Mouse (Mus musculus) limb, embryonic 14.5 days (tissue): ENCODE data around the gene Slc18a3. TPM values are rescaled to one million over a fixed set of nuclear protein-coding genes. Genes with fewer than 3 reads are reported as not detected.

Experiments
- ATAC-seq: fragments of 200-750 bp; cut with Nextera tagmentation; 2 replicates; pipeline ENCODE4 v1.8.0; 2017; ENCODE audit warnings: low read depth, moderate number of reproducible peaks, moderate TSS enrichment; ENCODE audit not compliant: low FRiP score
- DNase-seq: peaks from one replicate; pipeline ENCODE4 v3.0.0-alpha.2; 2015; ENCODE audit warnings: low spot score
- H3K27ac ChIP-seq: fragments of 300-500 bp; sonication (generic); replicated peaks from 2 replicates; pipeline ENCODE4 v1.5.1; 2014; ENCODE audit warnings: low read depth, mild to moderate bottlenecking, low read length, moderate library complexity, mixed read lengths
- H3K27me3 ChIP-seq: fragments of 300-500 bp; sonication (generic); 2 replicates; pipeline ENCODE4 v1.6.1; 2014; ENCODE audit warnings: low read length, mixed read lengths; ENCODE audit not compliant: control insufficient read depth, insufficient read depth
- H3K36me3 ChIP-seq: fragments of 300-500 bp; sonication (generic); 2 replicates; pipeline ENCODE4 v1.6.1; 2014; ENCODE audit warnings: mild to moderate bottlenecking, low read length, moderate library complexity, mixed read lengths; ENCODE audit not compliant: control insufficient read depth, insufficient read depth
- H3K4me1 ChIP-seq: fragments of 300-500 bp; sonication (generic); 2 replicates; pipeline ENCODE4 v1.6.1; 2014; ENCODE audit warnings: antibody characterized with exemption, low read length, mixed read lengths; ENCODE audit not compliant: control insufficient read depth, insufficient read depth
- H3K4me2 ChIP-seq: fragments of 300-500 bp; sonication (generic); replicated peaks from 2 replicates; pipeline ENCODE4 v1.6.1; 2014; ENCODE audit warnings: low read depth, mild to moderate bottlenecking, low read length, moderate library complexity; ENCODE audit not compliant: severe bottlenecking
- H3K4me3 ChIP-seq: fragments of 300-500 bp; sonication (generic); replicated peaks from 2 replicates; pipeline ENCODE4 v1.5.1; 2014; ENCODE audit warnings: low read length
- H3K9ac ChIP-seq: fragments of 300-500 bp; sonication (generic); 2 replicates; pipeline ENCODE4 v1.6.1; 2014; ENCODE audit warnings: mild to moderate bottlenecking, low read depth, low read length, moderate library complexity; ENCODE audit not compliant: severe bottlenecking
- H3K9me3 ChIP-seq: fragments of 300-500 bp; sonication (generic); 2 replicates; pipeline ENCODE4 v1.6.1; 2016; ENCODE audit warnings: low read length; ENCODE audit not compliant: control insufficient read depth
- POLR2A ChIP-seq: fragments of 200-500 bp; IDR thresholded peaks from 2 replicates; pipeline ENCODE4 v1.8.0; 2012; ENCODE audit warnings: inconsistent platforms, mild to moderate bottlenecking, moderate library complexity, borderline replicate concordance; ENCODE audit not compliant: insufficient read depth, insufficient read length; ENCODE audit errors: extremely low read depth
- WGBS: fragments of 180-500 bp; shearing (Covaris S2); extraction: QIAGEN DNeasy Blood & Tissue Kit; methylation state at CpG from one replicate; pipeline ENCODE4 v1.1.7; 2014; 5-methylcytosine and 5-hydroxymethylcytosine counted together
- polyA plus RNA-seq, 2 experiments: library from polyadenylated mRNA; depleted of rRNA in 1 of 2; stranded (reverse) in 1 of 2; unstranded in 1 of 2; fragments of >200 nt; fragmentation: Nextera tagmentation in 1 of 2; extraction: Ambion mirVana in 1 of 2; gene quantifications; 2 replicates each; pipeline versions ENCODE4 v1.2.1 to v1.2.3; 2012 to 2014

Gene Slc18a3
- polyA plus RNA-seq, 2 experiments = 0.14 TPM; not detected in 1

- H3K4me1 ChIP-seq = no peaks in the 10 kb centered on the region
- no peaks in the 10 kb centered on the region for H3K9me3 ChIP-seq
- DNase-seq = no peak
- no peaks in the 10 kb centered on the region for H3K27me3 ChIP-seq
- 88% methylated on average over 7 of the region's 7 CpGs for WGBS
- no peak overlapping the region for H3K9ac ChIP-seq
- H3K36me3 ChIP-seq = no peaks in the 10 kb centered on the region
- H3K27ac ChIP-seq = no peak overlapping the region
- ATAC-seq = no peak
- no peak overlapping the region for H3K4me2 ChIP-seq
- H3K4me3 ChIP-seq = no peak overlapping the region
- TF ChIP-seq POLR2A = no peak
These were observed 40.7 kb downstream of the Slc18a3 start for GRCm38 (mm10) chr14:32423946-32424345.

- no peak for ATAC-seq
- H3K4me1 ChIP-seq = no peaks in the 10 kb centered on the region
- H3K27ac ChIP-seq = no peak overlapping the region
- no peaks in the 10 kb centered on the region for H3K9me3 ChIP-seq
- no peaks in the 10 kb centered on the region for H3K27me3 ChIP-seq
- no peak for DNase-seq
- no peak overlapping the region for H3K4me3 ChIP-seq
- no peaks in the 10 kb centered on the region for H3K36me3 ChIP-seq
- TF ChIP-seq POLR2A = no peak
- no peak overlapping the region for H3K9ac ChIP-seq
- 85% methylated on average over 11 of the region's 11 CpGs for WGBS
- H3K4me2 ChIP-seq = no peak overlapping the region
These were observed 45.9 kb downstream of the Slc18a3 start for GRCm38 (mm10) chr14:32418747-32419146.

Other genes with a start within 250 kb of the Slc18a3 start
- 11.2 and 13.3 TPM in 2 replicates for gene Ogdhl, start 142.8 kb downstream of the Slc18a3 start, polyA plus RNA-seq (2012; rRNA removed)
- gene Ogdhl, start 142.8 kb downstream of the Slc18a3 start, polyA plus RNA-seq (2014; fragmentation: Nextera tagmentation; extraction: Ambion mirVana) = 9.7 and 11.4 TPM in 2 replicates
- not detected in 2 replicates for gene 1700024G13Rik, start 76.5 kb downstream of the Slc18a3 start, polyA plus RNA-seq (2012; rRNA removed)
- gene 1700024G13Rik, start 76.5 kb downstream of the Slc18a3 start, polyA plus RNA-seq (2014; fragmentation: Nextera tagmentation; extraction: Ambion mirVana) = not detected in 2 replicates
- 0.03 TPM in 1 of 2 replicates, not detected in the other for gene Chat, start 1.1 kb upstream of the Slc18a3 start, polyA plus RNA-seq (2012; rRNA removed)
- gene Chat, start 1.1 kb upstream of the Slc18a3 start, polyA plus RNA-seq (2014; fragmentation: Nextera tagmentation; extraction: Ambion mirVana) = not detected in 2 replicates
- gene Ercc6, start 48.7 kb upstream of the Slc18a3 start, polyA plus RNA-seq (2012; rRNA removed) = 12.2 and 12.8 TPM in 2 replicates
- gene Ercc6, start 48.7 kb upstream of the Slc18a3 start, polyA plus RNA-seq (2014; fragmentation: Nextera tagmentation; extraction: Ambion mirVana) = 15.0 and 19.3 TPM in 2 replicates
- 0.09 and 0.20 TPM in 2 replicates for gene Prrxl1, start 134.6 kb upstream of the Slc18a3 start, polyA plus RNA-seq (2012; rRNA removed)
- gene Prrxl1, start 134.6 kb upstream of the Slc18a3 start, polyA plus RNA-seq (2014; fragmentation: Nextera tagmentation; extraction: Ambion mirVana) = 0.25 TPM in 1 of 2 replicates, not detected in the other
- 1.2 and 1.4 TPM in 2 replicates for gene 3425401B19Rik, start 220.4 kb upstream of the Slc18a3 start, polyA plus RNA-seq (2012; rRNA removed)
- gene 3425401B19Rik, start 220.4 kb upstream of the Slc18a3 start, polyA plus RNA-seq (2014; fragmentation: Nextera tagmentation; extraction: Ambion mirVana) = 0.69 and 1.1 TPM in 2 replicates